Mouse (Mus musculus) embryonic fibroblast, embryonic 13.5 days (primary cell): ENCODE results near the gene C330021F23Rik.

Source experiments
- CTCF ChIP-seq: IDR thresholded peaks from 2 replicates; pipeline ENCODE4 v1.5.1; 2011; ENCODE audit warnings: mild to moderate bottlenecking, control low read depth, low read length, moderate library complexity, borderline replicate concordance; ENCODE audit not compliant: insufficient read depth
- POLR2A ChIP-seq: IDR thresholded peaks from 2 replicates; pipeline ENCODE4 v1.6.1; 2011; ENCODE audit warnings: low read depth, mild to moderate bottlenecking, control low read depth, low read length, moderate library complexity

DNA sequence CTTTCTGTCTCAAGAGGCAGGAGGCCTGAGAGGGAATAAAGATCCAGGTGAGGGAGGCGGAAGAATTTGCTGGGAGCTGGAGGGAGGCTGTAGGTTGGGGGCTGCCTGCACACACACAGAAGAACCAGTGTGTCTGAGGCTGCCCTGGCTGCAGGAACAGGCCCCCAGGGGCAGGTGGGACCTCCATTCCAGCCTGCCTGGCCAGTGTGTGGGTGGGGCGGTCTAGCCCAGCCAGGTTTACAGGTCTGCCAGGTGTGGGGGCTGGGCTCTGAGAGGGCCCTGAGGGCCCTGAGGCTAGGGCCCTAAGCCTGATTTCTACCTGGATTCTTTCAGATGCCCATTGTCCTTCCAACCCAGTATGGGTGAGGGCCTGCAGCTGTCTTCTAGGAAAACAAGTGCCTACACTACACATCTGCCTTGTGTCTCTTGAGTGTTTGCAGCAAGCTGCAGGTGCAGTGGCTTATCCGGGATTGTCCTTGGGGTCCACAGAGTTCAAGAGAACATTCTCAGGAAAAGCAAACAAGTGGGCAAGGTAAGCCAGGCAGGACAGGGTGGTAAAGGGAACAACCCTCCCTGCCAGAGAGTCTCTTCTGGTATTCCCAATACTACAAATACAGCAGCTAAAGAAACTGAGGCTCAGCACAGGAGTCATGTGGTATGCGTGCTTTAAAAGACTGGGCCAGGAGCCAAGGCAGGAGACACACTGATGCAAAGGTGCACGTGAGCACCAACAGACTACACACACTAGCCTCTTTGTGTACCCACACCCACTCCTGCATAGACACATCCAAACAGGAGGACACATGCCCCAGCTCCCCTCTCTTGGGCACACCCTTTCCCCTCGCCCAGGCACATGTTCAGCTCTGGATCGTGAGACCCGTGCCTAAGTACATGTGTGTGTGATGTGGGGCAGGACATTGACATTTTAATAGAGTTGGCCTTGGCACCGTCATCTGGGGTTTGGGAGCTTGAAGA is 11.9 kb downstream of the C330021F23Rik start:
- no peak for TF ChIP-seq CTCF
- TF ChIP-seq POLR2A, result no peak
